Mouse (Mus musculus) olfactory bulb, adult 2 months (tissue): ENCODE measurements at regions not wholly inside any gene's neighbourhood (a gene's known extent, or its start where the extent isn't known, plus 50 kb on each side); places are given as distances from the start of the nearest gene placed in this dataset.

Experiments used
- CTCF ChIP-seq: fragments of 200-500 bp; IDR thresholded peaks from 2 replicates; pipeline ENCODE4 v1.5.1; 2012; ENCODE audit warnings: low read depth, mild to moderate bottlenecking, low read length, moderate library complexity; ENCODE audit not compliant: insufficient read depth
- POLR2A ChIP-seq: fragments of 200-500 bp; IDR thresholded peaks from 2 replicates; pipeline ENCODE4 v1.6.1; 2012; ENCODE audit warnings: mild to moderate bottlenecking, low read depth, low read length, moderate library complexity; ENCODE audit not compliant: insufficient read depth

GRCm38 (mm10) chr17:49189765-49190164 is 238.4 kb upstream of the Mocs1 start:
- TF ChIP-seq CTCF (no peak), POLR2A (no peak)
